Mouse (Mus musculus) heart, postnatal 10 days (tissue): ENCODE measurements around the gene Foxo3. TPM values are rescaled to one million over a fixed set of nuclear protein-coding genes. Genes with fewer than 3 reads are reported as not detected.
A peak's percentile ranks its signal among the peaks of the same experiment; 100 is the strongest.

ENCODE experiments used
- DNase-seq, 2 experiments: peaks; one replicate each; pipeline ENCODE4 v3.0.0; 2021
- intact Hi-C: fragments of 180-260 bp; cut with DNase I; formaldehyde crosslinking; loops from one replicate; pipeline ENCODE4 v1.15.1; 2025
- total RNA-seq, 2 experiments: library from RNA; stranded (reverse); gene quantifications; 2 replicates each; pipeline ENCODE4 v1.2.3; 2021

Gene Foxo3
- total RNA-seq, 2 experiments from 2014 or later: 44.1 to 68.3 TPM

- DNase-seq: no peak
- intact Hi-C loops: no loop called here
These were observed 17.0 kb downstream of the Foxo3 start for GRCm38 (mm10) chr10:42259602-42260001.

GRCm38 (mm10) chr10:42257985-42258384 is 18.6 kb downstream of the Foxo3 start:
- DNase-seq: no peak
- intact Hi-C loops: no loop called here

- DNase-seq: no peak
- intact Hi-C loops: no loop called here
These were observed 21.8 kb downstream of the Foxo3 start for GRCm38 (mm10) chr10:42254788-42255187.

GRCm38 (mm10) chr10:42251749-42252323 is 24.7 kb downstream of the Foxo3 start:
- intact Hi-C loops: no loop called here
- DNase-seq: no peak

GRCm38 (mm10) chr10:42251203-42251602 is 25.4 kb downstream of the Foxo3 start:
- DNase-seq: peak; percentile 73 to 81
- intact Hi-C loops: no loop called here

- no peak for DNase-seq
- intact Hi-C loops: no loop called here
These were observed 26.6 kb downstream of the Foxo3 start for GRCm38 (mm10) chr10:42249965-42250364.

- intact Hi-C loops: no loop called here
- DNase-seq: no peak
These were observed 27.9 kb downstream of the Foxo3 start for GRCm38 (mm10) chr10:42248644-42249043.

- intact Hi-C loops: no loop called here
- DNase-seq: no peak
These were observed 28.4 kb downstream of the Foxo3 start for GRCm38 (mm10) chr10:42248156-42248555.

- DNase-seq: peak; percentile 58 to 62
- intact Hi-C loops: loop anchor here (2.0 kb wide), 1 partner anchor 30 kb away; the partner anchor contains the start of gene Foxo3
These were observed 29.3 kb downstream of the Foxo3 start for GRCm38 (mm10) chr10:42247125-42247816.

GRCm38 (mm10) chr10:42246483-42246882 is 30.1 kb downstream of the Foxo3 start:
- intact Hi-C loops: loop anchor here (2.0 kb wide), 1 partner anchor 30 kb away; the partner anchor contains the start of gene Foxo3
- DNase-seq: no peak

- no peak for DNase-seq
- intact Hi-C loops: loop anchor here (2.0 kb wide), 1 partner anchor 31 kb away; the partner anchor contains the start of gene Foxo3
These were observed 30.9 kb downstream of the Foxo3 start for GRCm38 (mm10) chr10:42245636-42246035.

GRCm38 (mm10) chr10:42245256-42245601 is 31.3 kb downstream of the Foxo3 start:
- intact Hi-C loops: no loop called here
- no peak for DNase-seq

- DNase-seq: no peak
These were observed 31.9 kb downstream of the Foxo3 start for GRCm38 (mm10) chr10:42244420-42245255.

GRCm38 (mm10) chr10:42243925-42244324 is 32.6 kb downstream of the Foxo3 start:
- no peak for DNase-seq
- intact Hi-C loops: no loop called here

More at GRCm38 (mm10) chr10:42244420-42245255, 31.9 kb downstream of the Foxo3 start:
- intact Hi-C loops: no loop called here

- intact Hi-C loops: no loop called here
- no peak for DNase-seq
These were observed 34.1 kb downstream of the Foxo3 start for GRCm38 (mm10) chr10:42242484-42242883.

- intact Hi-C loops: no loop called here
- no peak for DNase-seq
These were observed 34.8 kb downstream of the Foxo3 start for GRCm38 (mm10) chr10:42241775-42242174.

GRCm38 (mm10) chr10:42239810-42240111 is 36.8 kb downstream of the Foxo3 start:
- DNase-seq: no peak
- intact Hi-C loops: no loop called here

GRCm38 (mm10) chr10:42238923-42239809 is 37.4 kb downstream of the Foxo3 start:
- intact Hi-C loops: no loop called here
- DNase-seq: no peak

GRCm38 (mm10) chr10:42238296-42238695 is 38.3 kb downstream of the Foxo3 start:
- intact Hi-C loops: no loop called here
- DNase-seq: no peak

GRCm38 (mm10) chr10:42237556-42237955 is 39.0 kb downstream of the Foxo3 start:
- intact Hi-C loops: no loop called here

GRCm38 (mm10) chr10:42235321-42235720 is 41.2 kb downstream of the Foxo3 start:
- intact Hi-C loops: no loop called here
- no peak for DNase-seq

More at GRCm38 (mm10) chr10:42237556-42237955, 39.0 kb downstream of the Foxo3 start:
- no peak for DNase-seq
